7 mouse cellular contexts compared by ENCODE assay signal in the genomic region with DNA sequence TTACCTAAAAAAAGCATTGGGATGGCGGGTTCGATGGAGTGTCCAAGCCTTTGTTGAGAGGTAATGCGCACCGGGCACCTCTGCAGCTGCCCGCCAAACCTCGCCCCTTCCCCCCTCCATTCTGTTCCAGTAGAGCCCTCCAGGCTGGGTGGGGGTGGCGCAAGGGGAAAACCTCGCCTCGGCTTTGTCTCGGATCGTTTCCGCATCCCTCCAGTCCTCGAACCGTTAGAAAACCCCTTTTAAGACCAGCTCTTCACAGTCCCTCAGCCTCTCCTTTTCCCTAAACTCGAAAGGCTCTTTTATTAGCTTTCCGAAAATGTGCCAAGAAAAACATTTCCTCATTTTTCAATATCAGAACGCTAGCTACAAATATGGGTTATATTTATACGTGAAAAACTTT. TPM values are rescaled to one million over a fixed set of nuclear protein-coding genes. Genes with fewer than 3 reads are reported as not detected.
A peak's percentile ranks its signal among the peaks of the same experiment; 100 is the strongest.
DNase-seq lines count a peak whose midpoint lies in the region; ATAC-seq and TF ChIP-seq lines count a peak whose summit lies in the region.

No protein-coding gene starts in this region.

- peak; percentile 70 for DNase-seq in 416B (ENCODE audit: low read depth)
- DNase-seq in cerebellum, adult 9-10 months, result peak; percentile 71
- peak; percentile 79 for DNase-seq in kidney, postnatal 0 days (ENCODE audit: low spot score)
- peak; percentile 57 for DNase-seq in lung, postnatal 36 days

- H3K27ac ChIP-seq in heart, embryonic 11.5 days (ENCODE audit: low read depth, low read length), result peak overlapping the region; percentile 99
- peak overlapping the region; percentile 88 for H3K27ac ChIP-seq in kidney, postnatal 0 days
- peak overlapping the region; percentile 95 for H3K27ac ChIP-seq in stomach, embryonic 15.5 days

- H3K4me1 ChIP-seq in heart, embryonic 11.5 days (ENCODE audit: control insufficient read depth, insufficient read depth, low read length), result peaks cover 23% of the 10 kb centered on the region
- H3K4me1 ChIP-seq in kidney, postnatal 0 days (replicated peaks; ENCODE audit: insufficient read depth, low read length), result peaks cover 13% of the 10 kb centered on the region
- H3K4me1 ChIP-seq in stomach, embryonic 15.5 days, result peaks cover 33% of the 10 kb centered on the region

- under 1% methylated on average over 18 of the region's 18 CpGs for WGBS in heart, embryonic 11.5 days (ENCODE audit: insufficient replicate concordance)
- 0% methylated on average over 18 of the region's 18 CpGs for WGBS in kidney, postnatal 0 days
- WGBS in stomach, embryonic 15.5 days, result under 1% methylated on average over 18 of the region's 18 CpGs

- no peak for ATAC-seq in heart, embryonic 11.5 days (replicated peaks; ENCODE audit: insufficient number of reproducible peaks, low FRiP score, low TSS enrichment)
- ATAC-seq in kidney, postnatal 0 days (replicated peaks; ENCODE audit: low FRiP score, low read depth), result no peak
- ATAC-seq in stomach, embryonic 15.5 days (ENCODE audit: insufficient read depth, low FRiP score, low read depth), result no peak

- H3K36me3 ChIP-seq in C2C12 (ENCODE audit: control insufficient read depth, insufficient read depth), result peaks cover 36% of the 10 kb centered on the region
- H3K36me3 ChIP-seq in heart, embryonic 11.5 days (ENCODE audit: control insufficient read depth, insufficient read depth, low read length), result peaks cover 36% of the 10 kb centered on the region
- H3K36me3 ChIP-seq in kidney, postnatal 0 days (ENCODE audit: insufficient read depth, low read length), result peaks cover 28% of the 10 kb centered on the region
- H3K36me3 ChIP-seq in stomach, embryonic 15.5 days, result peaks cover 26% of the 10 kb centered on the region

- no peaks in the 10 kb centered on the region for H3K27me3 ChIP-seq in C2C12 (ENCODE audit: control insufficient read depth, insufficient read depth, insufficient read length)
- no peaks in the 10 kb centered on the region for H3K27me3 ChIP-seq in heart, embryonic 11.5 days (ENCODE audit: control insufficient read depth, insufficient read depth, low read length)
- no peaks in the 10 kb centered on the region for H3K27me3 ChIP-seq in kidney, postnatal 0 days (ENCODE audit: insufficient read depth, low read length)
- no peaks in the 10 kb centered on the region for H3K27me3 ChIP-seq in stomach, embryonic 15.5 days (replicated peaks)

- peak overlapping the region; percentile 75 for H3K4me2 ChIP-seq in heart, embryonic 11.5 days
- peak overlapping the region; percentile 83 for H3K4me2 ChIP-seq in kidney, postnatal 0 days (ENCODE audit: low read length)
- peak overlapping the region; percentile 81 for H3K4me2 ChIP-seq in stomach, embryonic 15.5 days

- no peaks in the 10 kb centered on the region for H3K9me3 ChIP-seq in heart, embryonic 11.5 days (replicated peaks; ENCODE audit: control insufficient read depth, low read length)
- no peaks in the 10 kb centered on the region for H3K9me3 ChIP-seq in kidney, postnatal 0 days (replicated peaks; ENCODE audit: low read length)
- H3K9me3 ChIP-seq in stomach, embryonic 15.5 days, result no peaks in the 10 kb centered on the region

- no peak for TF ChIP-seq CTCF in C2C12 (IDR thresholded peaks at IDR 0.05; ENCODE audit: control insufficient read depth, insufficient read depth, insufficient read length)
- TF ChIP-seq CTCF in kidney, postnatal 0 days (IDR thresholded peaks at IDR 0.05; ENCODE audit: low read depth), result no peak

- H3K79me2 ChIP-seq in C2C12 (ENCODE audit: control insufficient read depth, insufficient read depth), result peaks cover 66% of the 10 kb centered on the region

- H3ac ChIP-seq in C2C12 (ENCODE audit: control insufficient read depth, insufficient read length, low read depth), result peak overlapping the region; percentile 83

- peak overlapping the region; percentile 100 for H3K9ac ChIP-seq in heart, embryonic 11.5 days (ENCODE audit: low read depth, low read length)
- peak overlapping the region; percentile 78 for H3K9ac ChIP-seq in kidney, postnatal 0 days (ENCODE audit: low read depth, low read length)
- peak overlapping the region; percentile 81 for H3K9ac ChIP-seq in stomach, embryonic 15.5 days

- peaks cover 46% of the 10 kb centered on the region for H3K79me3 ChIP-seq in C2C12 (ENCODE audit: low read depth)

- H3K4me3 ChIP-seq in C2C12 (ENCODE audit: insufficient read depth, poor library complexity, severe bottlenecking), result peak overlapping the region; percentile 94
- peak overlapping the region; percentile 90 for H3K4me3 ChIP-seq in heart, embryonic 11.5 days (ENCODE audit: low read depth, low read length)
- H3K4me3 ChIP-seq in kidney, postnatal 0 days (replicated peaks; ENCODE audit: low read depth, low read length), result peak overlapping the region; percentile 76
- H3K4me3 ChIP-seq in stomach, embryonic 15.5 days (replicated peaks), result peak overlapping the region; percentile 67

TF ChIP-seq in C2C12, 6 proteins besides CTCF, POLR2A, EP300 and RAD21:
- TF ChIP-seq MYOG (IDR thresholded peaks at IDR 0.05; ENCODE audit: control insufficient read depth, extremely low read depth, insufficient read length) (no peak), MAX (IDR thresholded peaks at IDR 0.05) (no peak), USF1 (IDR thresholded peaks at IDR 0.05; ENCODE audit: low read depth) (no peak), FOSL1 (IDR thresholded peaks at IDR 0.05; ENCODE audit: insufficient read depth, low read length, poor library complexity, severe bottlenecking) (no peak), MYOD1 (IDR thresholded peaks at IDR 0.05; ENCODE audit: control insufficient read depth, insufficient read length, low read depth) (no peak), CEBPB (IDR thresholded peaks at IDR 0.05; ENCODE audit: low read depth) (no peak)

RNA-seq across cellular contexts. Expression of a gene that starts 0.6 kb away (rescaled TPM):
- 1,881 TPM for polyA plus RNA-seq in C2C12 (2012; fragmentation: generic; extraction: Trizol)
- 855 and 931 TPM in 2 replicates for polyA plus RNA-seq in heart, embryonic 11.5 days (2014; fragmentation: Nextera tagmentation; extraction: Ambion mirVana)
- polyA plus RNA-seq in kidney, postnatal 0 days (2015; fragmentation: Nextera tagmentation; extraction: Ambion mirVana), result 503 and 575 TPM in 2 replicates
- 762 and 772 TPM in 2 replicates for polyA plus RNA-seq in stomach, embryonic 15.5 days (2015; fragmentation: Nextera tagmentation; extraction: Ambion mirVana)

RNA-seq across cellular contexts. Expression of a gene that starts 3.8 kb away (rescaled TPM):
- polyA plus RNA-seq in C2C12 (2012; fragmentation: generic; extraction: Trizol), result 16.6 TPM
- polyA plus RNA-seq in heart, embryonic 11.5 days (2014; fragmentation: Nextera tagmentation; extraction: Ambion mirVana), result 19.0 and 19.5 TPM in 2 replicates
- 5.4 and 5.6 TPM in 2 replicates for polyA plus RNA-seq in kidney, postnatal 0 days (2015; fragmentation: Nextera tagmentation; extraction: Ambion mirVana)
- polyA plus RNA-seq in stomach, embryonic 15.5 days (2015; fragmentation: Nextera tagmentation; extraction: Ambion mirVana), result 15.2 and 19.7 TPM in 2 replicates

RNA-seq across cellular contexts. Expression of a gene that starts 14.5 kb away (rescaled TPM):
- 57.2 TPM for polyA plus RNA-seq in C2C12 (2012; fragmentation: generic; extraction: Trizol)
- 71.3 and 74.0 TPM in 2 replicates for polyA plus RNA-seq in heart, embryonic 11.5 days (2014; fragmentation: Nextera tagmentation; extraction: Ambion mirVana)
- 52.2 and 54.5 TPM in 2 replicates for polyA plus RNA-seq in kidney, postnatal 0 days (2015; fragmentation: Nextera tagmentation; extraction: Ambion mirVana)
- 45.3 and 46.0 TPM in 2 replicates for polyA plus RNA-seq in stomach, embryonic 15.5 days (2015; fragmentation: Nextera tagmentation; extraction: Ambion mirVana)

RNA-seq across cellular contexts. Expression of a gene that starts 16.0 kb away (rescaled TPM):
- 55.2 TPM for polyA plus RNA-seq in C2C12 (2012; fragmentation: generic; extraction: Trizol)
- 13.2 and 17.0 TPM in 2 replicates for polyA plus RNA-seq in heart, embryonic 11.5 days (2014; fragmentation: Nextera tagmentation; extraction: Ambion mirVana)
- 83.6 and 93.1 TPM in 2 replicates for polyA plus RNA-seq in kidney, postnatal 0 days (2015; fragmentation: Nextera tagmentation; extraction: Ambion mirVana)
- polyA plus RNA-seq in stomach, embryonic 15.5 days (2015; fragmentation: Nextera tagmentation; extraction: Ambion mirVana), result 14.5 and 16.7 TPM in 2 replicates

RNA-seq across cellular contexts. Expression of a gene that starts 23.6 kb away (rescaled TPM):
- polyA plus RNA-seq in C2C12 (2012; fragmentation: generic; extraction: Trizol), result 25.5 TPM
- polyA plus RNA-seq in heart, embryonic 11.5 days (2014; fragmentation: Nextera tagmentation; extraction: Ambion mirVana), result 44.5 and 48.1 TPM in 2 replicates
- 36.9 and 44.6 TPM in 2 replicates for polyA plus RNA-seq in kidney, postnatal 0 days (2015; fragmentation: Nextera tagmentation; extraction: Ambion mirVana)
- polyA plus RNA-seq in stomach, embryonic 15.5 days (2015; fragmentation: Nextera tagmentation; extraction: Ambion mirVana), result 54.0 and 54.7 TPM in 2 replicates
